In the genomic region with DNA sequence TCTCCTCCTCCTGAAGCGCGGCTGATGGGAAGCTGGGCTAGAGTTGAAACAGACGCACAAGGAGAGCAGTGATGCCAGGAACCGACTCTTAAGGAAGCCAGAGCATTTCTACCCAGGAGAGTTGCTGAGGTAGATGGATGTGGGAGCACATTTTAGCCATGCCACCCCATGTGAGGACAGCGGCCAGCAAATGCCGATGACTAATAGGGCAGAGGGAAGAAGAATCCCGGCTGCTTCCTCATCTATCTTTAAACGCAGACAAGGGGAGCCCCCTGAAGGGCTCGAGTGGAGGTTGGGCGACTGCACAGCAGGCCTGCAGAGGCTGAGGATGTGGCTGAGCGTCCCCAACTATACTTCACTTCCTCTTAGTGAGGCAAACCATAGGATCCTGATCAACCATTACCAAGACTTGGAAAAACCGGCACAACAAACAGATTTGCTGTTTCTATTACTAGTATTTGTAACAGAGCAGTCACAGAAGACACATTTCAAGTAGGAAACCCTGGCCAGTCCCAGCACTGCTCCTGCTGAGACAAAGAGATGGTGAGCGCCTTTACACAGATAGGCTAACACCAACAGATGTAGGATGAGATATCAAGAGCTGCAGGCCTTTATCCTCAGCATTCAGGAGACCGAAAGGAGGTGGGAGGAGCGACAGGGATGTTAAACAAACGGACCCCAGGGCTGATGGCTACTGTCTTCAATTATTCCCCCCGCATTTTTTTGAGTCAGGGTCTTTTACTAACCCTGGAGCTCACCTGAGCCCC, we compare ENCODE assay signal across 15 mouse cellular contexts. TPM values are rescaled to one million over a fixed set of nuclear protein-coding genes. Genes with fewer than 3 reads are reported as not detected.
DNase-seq lines count a peak whose midpoint lies in the region; ATAC-seq and TF ChIP-seq lines count a peak whose summit lies in the region.
"Had no signal": no experiment of that assay in that cellular context is flagged by ENCODE, and none has a peak within 500 bp of the region (broad histone marks: within the 10 kb centered on the region; RNA-seq: fewer than 3 reads in every experiment).

No protein-coding gene starts in this region.

- H3K4me1 ChIP-seq in intestine, postnatal 0 days (replicated peaks; ENCODE audit: control insufficient read depth, insufficient read depth, low read length), result no peaks in the 10 kb centered on the region
- no peaks in the 10 kb centered on the region for H3K4me1 ChIP-seq in intestine, embryonic 16.5 days (ENCODE audit: control insufficient read depth, insufficient read depth, low read length)
- H3K4me1 ChIP-seq in lung, adult 2 months (ENCODE audit: control insufficient read depth, insufficient read depth, low read length), result no peaks in the 10 kb centered on the region

- no peak overlapping the region for H3K4me3 ChIP-seq in intestine, postnatal 0 days (ENCODE audit: low read depth, low read length)
- no peak overlapping the region for H3K4me3 ChIP-seq in intestine, embryonic 16.5 days (ENCODE audit: low read length)
- H3K4me3 ChIP-seq in lung, adult 2 months (replicated peaks; ENCODE audit: extremely low read depth, low read depth, low read length), result no peak overlapping the region

- TF ChIP-seq CTCF in intestine, postnatal 0 days (IDR thresholded peaks at IDR 0.05; ENCODE audit: low read depth), result no peak
- TF ChIP-seq CTCF in lung, adult 2 months (IDR thresholded peaks at IDR 0.05; ENCODE audit: insufficient read depth, low read length), result no peak

- no peak overlapping the region for H3K4me2 ChIP-seq in intestine, postnatal 0 days (replicated peaks; ENCODE audit: low read depth)
- no peak overlapping the region for H3K4me2 ChIP-seq in intestine, embryonic 16.5 days (ENCODE audit: low read depth, low read length)

- H3K9me3 ChIP-seq in intestine, postnatal 0 days (ENCODE audit: control insufficient read depth), result no peaks in the 10 kb centered on the region
- H3K9me3 ChIP-seq in intestine, embryonic 16.5 days (ENCODE audit: control insufficient read depth, low read length), result no peaks in the 10 kb centered on the region

- H3K27me3 ChIP-seq in intestine, postnatal 0 days (replicated peaks; ENCODE audit: control insufficient read depth, insufficient read depth, low read length), result no peaks in the 10 kb centered on the region
- H3K27me3 ChIP-seq in intestine, embryonic 16.5 days (replicated peaks; ENCODE audit: control insufficient read depth, insufficient read depth, low read length), result no peaks in the 10 kb centered on the region
- H3K27me3 ChIP-seq: Patski had no signal

- H3K9ac ChIP-seq in intestine, postnatal 0 days (ENCODE audit: low read depth, low read length), result no peak overlapping the region
- H3K9ac ChIP-seq in intestine, embryonic 16.5 days (ENCODE audit: low read depth, low read length), result no peak overlapping the region

- 74% methylated on average over 17 of the region's 17 CpGs for WGBS in intestine, postnatal 0 days
- 77% methylated on average over 17 of the region's 17 CpGs for WGBS in intestine, embryonic 16.5 days
- WGBS in lung, adult 2 months, result 62% methylated on average over 17 of the region's 17 CpGs

- peak; percentile 12 for DNase-seq in MN1 (ENCODE audit: low spot score)
- no peak for DNase-seq in urinary bladder, postnatal 36 days (ENCODE audit: low spot score in 2 of 2)
- DNase-seq in kidney, postnatal 4 days, result no peak
- DNase-seq in lung, adult 2 months, result no peak
- DNase-seq: cerebellum, adult 11 months; gastrocnemius, postnatal 25 days; kidney, adult 11 months; kidney, postnatal 36 days had no signal

- peak overlapping the region; percentile 15; the same call in 1 of the 2 replicates for H3K27ac ChIP-seq in intestine, postnatal 0 days (ENCODE audit: low read depth, low read length)
- H3K27ac ChIP-seq in intestine, embryonic 16.5 days (ENCODE audit: low read length), result no peak overlapping the region

- no peak for ATAC-seq in intestine, postnatal 0 days
- ATAC-seq in intestine, embryonic 16.5 days, result no peak
- peak; percentile 65 for ATAC-seq in granulocyte monocyte progenitor cell, adult 5-6 weeks (replicated peaks; ENCODE audit: poor library complexity, severe bottlenecking)
- peak; percentile 90 for ATAC-seq in megakaryocyte progenitor cell, adult 5-6 weeks (replicated peaks; ENCODE audit: poor library complexity)
- ATAC-seq: CD4-positive, CD25-positive, alpha-beta regulatory T cell, adult 4 months; forebrain, embryonic 16.5 days; Patski had no signal

- peaks cover 79% of the 10 kb centered on the region for H3K36me3 ChIP-seq in intestine, postnatal 0 days (ENCODE audit: control insufficient read depth, insufficient read depth)
- H3K36me3 ChIP-seq in intestine, embryonic 16.5 days (ENCODE audit: control insufficient read depth, insufficient read depth, low read length), result peaks cover 16% of the 10 kb centered on the region

- no peak for TF ChIP-seq POLR2A in lung, adult 2 months (IDR thresholded peaks at IDR 0.05; ENCODE audit: borderline replicate concordance, extremely low read depth, low read depth, low read length)

RNA-seq across cellular contexts. Expression of gene Mtrex, which starts 55.5 kb away (rescaled TPM):
- 17.2 and 17.9 TPM in 2 replicates for polyA plus RNA-seq in intestine, postnatal 0 days (2015; fragmentation: Nextera tagmentation; extraction: Ambion mirVana)
- 48.1 and 51.5 TPM in 2 replicates for polyA plus RNA-seq in intestine, embryonic 16.5 days (2015; fragmentation: Nextera tagmentation; extraction: Ambion mirVana)
- total RNA-seq in granulocyte monocyte progenitor cell, adult 5-6 weeks (2014; fragmentation: Nextera tagmentation), result 37.9 and 50.1 TPM in 2 replicates
- 72.6 and 84.6 TPM in 2 replicates for total RNA-seq in granulocyte monocyte progenitor cell, adult 5-6 weeks (2017)
- total RNA-seq in megakaryocyte progenitor cell, adult 5-6 weeks (2015), result 77.2 and 85.6 TPM in 2 replicates
- 69.9 and 87.9 TPM in 2 replicates for total RNA-seq in megakaryocyte progenitor cell, adult 5-6 weeks (2017)
- polyA plus RNA-seq in lung, adult 2 months (2012; rRNA removed), result 5.0 and 8.2 TPM in 2 replicates

RNA-seq across cellular contexts. Expression of gene Dhx29, which starts 55.6 kb away (rescaled TPM):
- 6.3 and 7.1 TPM in 2 replicates for polyA plus RNA-seq in intestine, postnatal 0 days (2015; fragmentation: Nextera tagmentation; extraction: Ambion mirVana)
- 8.7 and 10.2 TPM in 2 replicates for polyA plus RNA-seq in intestine, embryonic 16.5 days (2015; fragmentation: Nextera tagmentation; extraction: Ambion mirVana)
- 14.8 and 16.9 TPM in 2 replicates for total RNA-seq in granulocyte monocyte progenitor cell, adult 5-6 weeks (2014; fragmentation: Nextera tagmentation)
- total RNA-seq in granulocyte monocyte progenitor cell, adult 5-6 weeks (2017), result 25.6 and 29.3 TPM in 2 replicates
- total RNA-seq in megakaryocyte progenitor cell, adult 5-6 weeks (2015), result 16.7 and 22.3 TPM in 2 replicates
- 27.2 and 29.8 TPM in 2 replicates for total RNA-seq in megakaryocyte progenitor cell, adult 5-6 weeks (2017)
- 3.3 and 5.4 TPM in 2 replicates for polyA plus RNA-seq in lung, adult 2 months (2012; rRNA removed)

Comparison
In these comparisons a context has a peak if more than half of its experiments do, and no peak if none do; other contexts are left out.
1. ATAC-seq: peak in granulocyte monocyte progenitor cell, adult 5-6 weeks (single experiment) and megakaryocyte progenitor cell, adult 5-6 weeks (single experiment); none in intestine, postnatal 0 days (single experiment) and intestine, embryonic 16.5 days (single experiment).